Mouse (Mus musculus) gastrocnemius, postnatal 36 days (tissue): Measurements from ENCODE around the gene Ccdc151. TPM values are rescaled to one million over a fixed set of nuclear protein-coding genes. Genes with fewer than 3 reads are reported as not detected.
A peak's percentile ranks its signal among the peaks of the same experiment; 100 is the strongest.

ENCODE experiments used
- DNase-seq, 2 experiments: peaks; one replicate each; pipeline ENCODE4 v3.0.0; 2022
- intact Hi-C: fragments of 180-260 bp; cut with DNase I; formaldehyde crosslinking; loops from one replicate; pipeline ENCODE4 v1.15.1; 2025
- long read RNA-seq, 2 experiments: library from polyadenylated mRNA; stranded (forward); transcript quantifications; one replicate each; pipeline ENCODE4 v2.0.0; 2021
- total RNA-seq, 2 experiments: library from RNA; stranded (reverse); gene quantifications; 2 replicates each; pipeline ENCODE4 v1.2.3; 2021

Ccdc151 gene
- under 1 TPM in 1 of 2 experiments, not detected in 1; 0.25 TPM for total RNA-seq
- long read RNA-seq, experiment 1, result 0 reads
- long read RNA-seq, experiment 2, result 0 reads

DNA sequence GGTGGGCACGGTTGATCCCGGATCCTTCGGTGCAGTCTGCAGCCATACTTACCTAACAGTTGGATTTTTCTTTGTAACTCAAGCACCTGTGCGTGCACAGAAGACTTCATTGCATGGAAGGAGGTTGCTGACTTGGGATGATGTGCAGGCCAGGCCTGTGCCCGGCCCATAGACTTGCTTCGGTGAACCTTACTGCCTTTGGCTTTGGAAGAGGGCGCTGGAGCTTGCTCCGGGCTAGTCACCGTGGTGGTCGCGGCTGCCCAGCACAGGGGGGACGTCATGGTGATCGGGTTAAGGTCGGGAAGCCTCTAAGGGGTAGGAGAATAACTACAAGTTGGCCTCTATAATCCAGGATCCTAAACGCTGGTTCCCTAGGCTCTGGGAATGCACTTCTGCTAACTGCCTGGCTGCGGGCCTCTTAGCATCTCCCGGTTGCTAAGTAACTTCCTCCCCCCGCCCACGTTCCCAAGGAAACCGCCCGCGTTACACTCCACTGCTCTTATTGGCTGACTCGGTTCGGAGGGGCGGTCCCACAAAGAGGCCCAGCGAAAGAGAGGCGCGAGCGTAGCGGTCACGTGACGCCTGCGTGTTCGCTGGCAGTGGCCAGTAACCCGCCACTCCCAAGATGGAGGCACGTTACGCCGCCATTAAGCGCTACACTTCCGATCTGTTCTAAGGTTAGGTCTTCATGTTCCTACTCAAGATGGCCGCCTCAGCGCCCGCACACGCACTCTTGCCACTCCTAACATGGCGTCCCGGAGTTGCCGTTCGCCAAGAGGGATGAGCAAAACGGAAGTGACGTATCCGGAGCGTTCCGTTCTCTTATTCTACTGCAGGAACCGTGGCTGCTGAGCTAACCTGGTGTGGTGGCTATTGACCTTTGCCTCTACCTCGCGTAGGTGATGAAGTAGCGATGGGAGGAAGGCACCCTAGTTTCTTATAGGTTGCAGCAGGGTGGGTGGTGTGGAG, at the start of gene Ccdc151, which contains the start of gene Prkcsh:
Ccdc151 (minus strand) TSS at position 441 of the 969 bp plus-strand sequence.
Prkcsh (plus strand) TSS at position 613 of the 969 bp plus-strand sequence.
- peak; percentile 96 to 99 for DNase-seq
- intact Hi-C loops, result no loop called here

GRCm38 (mm10) chr9:22051958-22052254, 49.5 kb upstream of the Ccdc151 start, which contains the start of gene Elavl3:
Elavl3 (minus strand) TSS chr9:22052023.
- no peak for DNase-seq
- intact Hi-C loops, result no loop called here

GRCm38 (mm10) chr9:22051161-22051957, 48.9 kb upstream of the Ccdc151 start:
- no peak for DNase-seq
- intact Hi-C loops, result no loop called here

- no peak for DNase-seq
- intact Hi-C loops, result no loop called here
Measured at GRCm38 (mm10) chr9:22050351-22050889, 48.0 kb upstream of the Ccdc151 start.

- no peak for DNase-seq
- intact Hi-C loops, result no loop called here
Measured at GRCm38 (mm10) chr9:22049721-22050270, 47.4 kb upstream of the Ccdc151 start.

DNA sequence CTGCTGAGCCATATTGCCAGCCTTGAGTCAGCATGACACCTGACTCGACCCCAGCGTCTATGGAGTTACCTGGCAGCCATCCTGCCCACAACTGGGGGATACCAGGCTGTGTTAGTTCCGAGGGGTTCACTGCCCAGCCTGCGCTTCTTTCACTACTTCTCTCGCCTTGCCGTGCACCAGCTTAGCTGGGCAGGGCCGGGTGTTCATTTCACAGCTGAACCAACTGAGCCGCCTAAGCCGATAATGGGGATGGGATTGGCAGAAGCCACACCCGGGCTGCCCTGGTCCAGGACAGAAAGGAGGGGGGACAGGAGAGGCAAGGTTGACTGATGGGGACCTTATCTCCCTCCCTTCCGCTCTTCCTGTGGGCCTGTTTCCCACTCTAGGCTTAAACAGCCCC, 46.9 kb upstream of the Ccdc151 start:
- no peak for DNase-seq
- intact Hi-C loops, result no loop called here

DNA sequence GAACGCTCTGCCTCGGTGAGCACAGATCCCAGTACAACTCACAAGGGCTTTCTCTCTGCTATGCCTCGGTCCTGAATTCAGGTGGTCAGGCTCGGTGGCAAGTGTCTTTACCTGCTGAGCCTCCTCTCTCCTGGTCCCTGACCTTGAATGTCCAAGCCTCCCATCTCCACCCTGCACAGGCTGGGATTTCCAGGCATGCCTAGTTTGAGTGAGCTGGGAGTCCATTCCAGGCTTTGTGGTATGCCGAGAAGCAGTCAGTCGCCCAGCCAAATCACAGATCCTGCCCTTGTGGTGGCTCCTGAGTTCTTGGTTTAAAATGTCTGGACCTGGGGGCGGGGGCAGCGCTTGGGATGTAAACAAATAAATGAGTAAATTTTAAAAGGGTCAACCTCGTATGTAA, 44.9 kb upstream of the Ccdc151 start:
- intact Hi-C loops, result no loop called here
- no peak for DNase-seq

- no peak for DNase-seq
- intact Hi-C loops, result no loop called here
Measured at GRCm38 (mm10) chr9:22041832-22042231, 39.4 kb upstream of the Ccdc151 start.

DNA sequence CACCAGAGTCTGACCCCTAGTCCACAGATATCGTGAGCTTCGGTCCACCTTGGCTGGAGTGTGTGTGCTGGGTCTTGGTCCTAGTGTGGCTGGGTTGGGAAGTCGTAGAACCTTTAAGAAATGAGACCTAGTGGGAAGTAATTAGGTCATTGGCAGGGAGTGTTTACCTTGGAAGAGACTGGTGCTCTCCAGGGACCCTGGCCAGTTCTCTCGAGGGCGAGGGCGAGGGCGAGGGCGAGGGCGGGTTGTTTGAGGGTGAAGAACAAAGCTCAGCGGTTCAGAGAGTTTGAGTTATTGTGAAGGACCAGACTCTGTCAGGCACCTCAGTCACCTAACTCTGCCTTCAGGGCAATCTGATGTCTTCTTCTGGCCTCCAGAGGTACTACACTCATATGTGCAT, 35.4 kb upstream of the Ccdc151 start:
- no peak for DNase-seq
- intact Hi-C loops, result no loop called here

GRCm38 (mm10) chr9:22035300-22036044, 33.0 kb upstream of the Ccdc151 start:
- intact Hi-C loops, result no loop called here
- no peak for DNase-seq

DNA sequence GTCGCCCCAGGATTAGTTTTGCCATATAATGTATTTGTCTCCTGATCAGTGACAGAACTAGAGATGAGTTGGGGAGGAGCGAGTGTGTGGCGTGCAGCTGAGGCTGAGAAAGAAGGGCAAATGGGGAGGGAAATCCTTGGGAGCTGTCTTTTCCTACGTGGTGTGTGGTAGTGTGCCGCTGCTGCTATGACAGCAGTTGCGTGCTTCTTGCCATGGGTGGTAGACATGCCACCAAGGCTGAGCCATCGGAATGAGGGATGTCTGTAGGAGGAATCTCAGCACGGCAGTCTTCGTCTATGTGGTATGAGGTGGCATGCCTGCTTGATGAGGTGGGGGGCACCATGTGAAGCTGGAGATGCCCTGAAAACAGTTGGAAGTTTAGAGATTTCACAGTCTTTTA, 28.0 kb upstream of the Ccdc151 start:
- intact Hi-C loops, result no loop called here
- DNase-seq, result no peak

DNA sequence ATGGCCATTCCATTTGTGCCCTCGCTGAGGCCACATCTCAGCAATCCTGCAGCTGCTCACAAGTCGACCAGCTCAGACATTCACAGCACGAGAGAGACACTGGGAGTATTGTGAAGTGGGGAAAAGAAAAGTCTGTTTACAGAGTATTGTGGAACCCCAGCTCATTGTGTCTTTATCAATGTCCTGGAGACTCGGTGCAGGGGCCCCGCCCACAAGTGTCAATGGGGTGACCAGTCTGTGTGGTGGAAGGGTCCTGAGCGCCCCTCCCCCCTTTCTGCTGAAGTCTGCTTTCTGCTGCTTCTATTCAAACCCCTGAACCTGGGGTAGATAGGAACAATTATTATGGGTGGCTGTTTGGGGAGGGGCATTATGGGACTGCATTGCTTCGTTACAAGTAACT, 26.0 kb upstream of the Ccdc151 start:
- intact Hi-C loops, result no loop called here
- DNase-seq, result no peak

DNA sequence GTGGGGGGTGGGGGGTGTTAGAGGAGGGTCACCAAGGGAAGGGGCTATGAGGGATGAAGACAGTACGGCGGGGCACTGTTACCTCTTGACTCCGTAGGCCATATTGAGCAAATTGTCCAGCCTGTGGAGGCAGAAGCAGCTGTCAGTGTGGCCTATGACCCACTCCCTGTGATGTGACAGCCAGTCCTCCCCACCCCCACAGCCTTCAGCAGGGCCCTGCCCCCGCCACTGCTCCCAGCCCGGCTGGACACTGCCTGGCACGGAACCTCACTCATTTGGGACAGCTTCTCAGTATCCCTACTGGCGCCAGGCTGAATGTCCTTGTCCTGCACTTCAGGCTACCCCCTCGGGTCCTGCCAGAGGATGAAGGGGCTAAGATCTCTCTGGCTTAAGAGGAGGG, 22.2 kb upstream of the Ccdc151 start:
- intact Hi-C loops, result no loop called here
- no peak for DNase-seq

GRCm38 (mm10) chr9:22017208-22017825, 14.9 kb upstream of the Ccdc151 start:
- DNase-seq, result no peak
- intact Hi-C loops, result no loop called here

DNA sequence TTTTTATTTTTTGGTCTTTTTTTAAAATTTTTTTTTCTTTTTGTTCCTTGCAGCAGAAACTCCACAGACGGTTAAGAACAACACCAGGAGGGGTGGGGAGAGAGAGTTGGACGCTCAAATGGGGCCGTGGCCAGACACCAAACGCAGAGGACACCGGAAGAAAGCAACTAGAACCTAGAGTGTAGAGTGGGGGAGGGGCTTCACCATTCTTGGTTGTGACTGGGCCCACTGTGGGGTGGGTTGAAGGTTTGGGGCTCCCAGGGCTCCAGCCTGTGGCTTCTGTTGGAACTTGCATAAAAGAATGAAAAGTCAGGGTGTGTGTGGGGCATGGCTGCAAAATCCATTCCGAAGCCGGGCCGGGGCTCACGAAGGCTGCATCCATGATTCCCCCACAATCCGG, 13.8 kb upstream of the Ccdc151 start:
- intact Hi-C loops, result no loop called here
- no peak for DNase-seq

GRCm38 (mm10) chr9:22012731-22013130, 10.3 kb upstream of the Ccdc151 start:
- intact Hi-C loops, result no loop called here
- no peak for DNase-seq

DNA sequence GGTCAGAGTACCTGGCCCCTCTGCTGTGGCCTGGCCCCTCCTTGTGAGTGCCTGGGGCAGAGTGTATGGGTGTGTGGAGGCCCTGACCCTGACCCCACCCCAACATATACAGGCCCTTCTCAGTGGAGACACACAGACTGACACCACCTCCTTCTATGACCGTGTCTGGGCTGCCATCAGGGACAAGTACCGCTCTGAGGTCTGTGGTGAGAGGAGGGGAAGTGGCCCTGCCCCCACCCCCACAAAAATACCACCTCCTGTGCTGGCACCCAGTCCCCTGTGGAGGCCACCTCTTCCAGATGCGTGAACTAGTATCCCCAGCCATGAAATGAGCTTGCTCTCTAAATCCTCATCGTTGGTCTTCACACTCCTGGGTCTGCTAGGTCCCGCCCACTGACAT, 8.6 kb upstream of the Ccdc151 start:
- intact Hi-C loops, result no loop called here
- DNase-seq, result no peak

DNA sequence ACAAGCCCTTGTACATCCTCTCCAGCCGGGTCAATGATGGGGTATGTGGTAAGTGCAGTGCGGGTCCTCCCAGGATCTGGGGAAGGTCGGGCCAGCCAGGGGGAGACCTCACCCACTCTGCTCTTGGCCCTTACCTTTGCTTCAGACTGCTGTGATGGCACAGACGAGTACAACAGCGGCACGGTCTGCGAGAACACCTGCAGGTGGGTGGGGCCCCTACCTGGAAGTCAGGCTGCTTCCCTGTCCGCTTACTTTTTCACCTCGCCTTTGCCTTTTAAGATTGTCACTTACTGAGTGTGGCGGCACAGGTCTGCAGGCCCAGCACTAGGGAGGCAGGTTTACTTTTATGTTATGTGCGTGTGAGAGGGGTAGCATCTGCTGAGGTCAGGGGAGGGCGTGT, 2.1 kb upstream of the Ccdc151 start:
- intact Hi-C loops, result no loop called here
- no peak for DNase-seq

DNA sequence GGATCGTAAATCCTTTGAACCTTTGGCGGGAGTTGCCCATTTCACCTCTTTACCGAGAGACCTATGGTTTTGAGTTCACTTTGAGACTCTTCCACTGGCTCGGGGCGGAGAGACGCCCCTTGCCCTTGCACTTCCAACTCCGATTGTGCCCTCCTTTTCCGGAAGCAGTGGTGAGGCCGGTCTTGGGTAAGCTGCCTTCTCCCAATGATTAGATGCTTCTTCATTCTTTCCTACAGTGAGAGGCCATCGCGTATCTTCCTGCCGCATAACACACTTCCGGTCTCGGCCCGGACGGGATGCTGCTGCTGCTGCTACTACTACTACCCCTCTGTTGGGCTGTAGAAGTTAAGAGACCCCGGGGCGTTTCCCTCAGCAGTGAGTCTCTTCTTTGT, 725 bp upstream of the Ccdc151 start:
- DNase-seq, result no peak
- intact Hi-C loops, result no loop called here

- no peak for DNase-seq
- intact Hi-C loops, result no loop called here
Measured at GRCm38 (mm10) chr9:22001633-22002032, 801 bp downstream of the Ccdc151 start.
